Mouse (Mus musculus): ENCODE results near the gene Arpin.

The Arpin gene

GRCm38 (mm10) chr7:79883613-79884334, 51.4 kb downstream of the Arpin start:
- Histone ChIP-seq H3K36me3 (ENCODE audit: insufficient read depth, low read length) (peaks cover 66% of the 10 kb centered on the region), H3K4me3 (replicated peaks; ENCODE audit: low read length) (no peak overlapping the region), H3K27me3 (ENCODE audit: insufficient read depth, low read length) (no peaks in the 10 kb centered on the region), H3K4me1 (replicated peaks; ENCODE audit: low read depth, low read length) (peaks cover 36% of the 10 kb centered on the region), H3K9me3 (ENCODE audit: low read length) (no peaks in the 10 kb centered on the region)
- TF ChIP-seq NANOG (IDR thresholded peaks at IDR 0.05; ENCODE audit: borderline replicate concordance, low read length) = no peak
- no peak for TF ChIP-seq CTCF (conservative IDR thresholded peaks at IDR 0.05; ENCODE audit: low read length)
- no peak for TF ChIP-seq POU5F1 (IDR thresholded peaks at IDR 0.05; ENCODE audit: borderline replicate concordance, low read length)

DNA sequence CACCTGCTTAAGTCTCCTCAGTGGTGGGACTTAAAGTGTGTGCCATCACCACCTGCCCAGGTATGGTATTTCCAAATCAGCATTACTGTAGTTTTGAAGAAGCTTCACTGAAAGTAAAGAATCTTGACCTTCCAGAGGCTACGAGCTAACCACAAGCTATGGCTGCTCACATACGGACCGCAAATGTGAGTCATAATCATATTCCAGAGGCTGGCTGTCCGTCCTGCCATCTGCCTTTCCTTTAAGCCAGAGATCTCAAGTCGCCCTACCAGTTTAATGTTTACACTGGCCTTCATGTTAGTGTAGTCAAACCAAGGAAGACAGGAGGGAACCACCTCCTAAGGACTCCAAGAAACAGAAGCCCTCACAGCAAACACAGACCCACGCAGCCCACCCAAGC, 53.3 kb downstream of the Arpin start:
- Histone ChIP-seq H3K36me3 (ENCODE audit: insufficient read depth, low read length) (peaks cover 59% of the 10 kb centered on the region), H3K4me3 (replicated peaks; ENCODE audit: low read length) (no peak overlapping the region), H3K4me1 (replicated peaks; ENCODE audit: low read depth, low read length) (peaks cover 37% of the 10 kb centered on the region), H3K9me3 (ENCODE audit: low read length) (no peaks in the 10 kb centered on the region), H3K27me3 (ENCODE audit: insufficient read depth, low read length) (no peaks in the 10 kb centered on the region)
- TF ChIP-seq CTCF (conservative IDR thresholded peaks at IDR 0.05; ENCODE audit: low read length) (no peak), NANOG (IDR thresholded peaks at IDR 0.05; ENCODE audit: borderline replicate concordance, low read length) (no peak), POU5F1 (IDR thresholded peaks at IDR 0.05; ENCODE audit: borderline replicate concordance, low read length) (no peak)

DNA sequence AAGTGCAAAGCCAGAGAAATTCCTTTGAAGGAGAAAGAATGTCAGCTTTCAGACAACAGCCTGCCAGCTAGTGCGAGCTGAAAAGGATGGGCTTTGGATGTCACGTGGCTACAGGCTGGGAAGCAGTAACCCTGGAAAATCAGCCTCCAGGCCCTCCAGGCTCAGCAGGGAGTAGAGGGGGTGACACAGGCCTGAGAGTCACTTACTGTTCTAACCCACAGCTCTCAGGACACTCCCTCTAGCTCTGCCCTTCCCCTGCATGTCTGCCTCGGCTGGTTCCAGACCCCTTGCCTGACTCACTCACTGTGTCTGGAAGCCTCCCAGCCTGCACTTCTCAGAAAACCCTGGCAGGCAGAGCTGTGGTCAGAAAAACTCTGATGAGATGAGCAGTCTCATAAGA, 54.2 kb downstream of the Arpin start:
- H3K36me3 ChIP-seq (ENCODE audit: insufficient read depth, low read length) = peaks cover 68% of the 10 kb centered on the region
- H3K4me1 ChIP-seq (replicated peaks; ENCODE audit: low read depth, low read length) = peaks cover 43% of the 10 kb centered on the region
- TF ChIP-seq POU5F1 (IDR thresholded peaks at IDR 0.05; ENCODE audit: borderline replicate concordance, low read length) (no peak), NANOG (IDR thresholded peaks at IDR 0.05; ENCODE audit: borderline replicate concordance, low read length) (no peak)
- no peaks in the 10 kb centered on the region for H3K27me3 ChIP-seq (ENCODE audit: insufficient read depth, low read length)
- H3K9me3 ChIP-seq (ENCODE audit: low read length) = no peaks in the 10 kb centered on the region
- H3K4me3 ChIP-seq (replicated peaks; ENCODE audit: low read length) = no peak overlapping the region

GRCm38 (mm10) chr7:79880033-79880432, 55.1 kb downstream of the Arpin start:
- Histone ChIP-seq H3K36me3 (ENCODE audit: insufficient read depth, low read length) (peaks cover 66% of the 10 kb centered on the region), H3K27me3 (ENCODE audit: insufficient read depth, low read length) (no peaks in the 10 kb centered on the region), H3K4me3 (replicated peaks; ENCODE audit: low read length) (no peak overlapping the region), H3K9me3 (ENCODE audit: low read length) (no peaks in the 10 kb centered on the region), H3K4me1 (replicated peaks; ENCODE audit: low read depth, low read length) (peaks cover 43% of the 10 kb centered on the region)
- TF ChIP-seq CTCF (conservative IDR thresholded peaks at IDR 0.05; ENCODE audit: low read length) = no peak
- TF ChIP-seq NANOG (IDR thresholded peaks at IDR 0.05; ENCODE audit: borderline replicate concordance, low read length) = no peak
- no peak for TF ChIP-seq POU5F1 (IDR thresholded peaks at IDR 0.05; ENCODE audit: borderline replicate concordance, low read length)

- H3K27me3 ChIP-seq (ENCODE audit: insufficient read depth, low read length) = no peaks in the 10 kb centered on the region
- H3K9me3 ChIP-seq (ENCODE audit: low read length) = no peaks in the 10 kb centered on the region
- peaks cover 44% of the 10 kb centered on the region for H3K4me1 ChIP-seq (replicated peaks; ENCODE audit: low read depth, low read length)
- no peak for TF ChIP-seq CTCF (conservative IDR thresholded peaks at IDR 0.05; ENCODE audit: low read length)
- no peak for TF ChIP-seq NANOG (IDR thresholded peaks at IDR 0.05; ENCODE audit: borderline replicate concordance, low read length)
- TF ChIP-seq POU5F1 (IDR thresholded peaks at IDR 0.05; ENCODE audit: borderline replicate concordance, low read length) = no peak
- H3K4me3 ChIP-seq (replicated peaks; ENCODE audit: low read length) = no peak overlapping the region
- H3K36me3 ChIP-seq (ENCODE audit: insufficient read depth, low read length) = peaks cover 60% of the 10 kb centered on the region
Measured at GRCm38 (mm10) chr7:79878455-79879025, 56.6 kb downstream of the Arpin start.
